Mouse (Mus musculus) testis, adult 2 months (tissue): Measurements from ENCODE around the gene Thra.

Experiments used
- CTCF ChIP-seq: fragments of 200-500 bp; IDR thresholded peaks from 2 replicates; pipeline ENCODE4 v1.5.1; 2012; ENCODE audit warnings: low read depth, mild to moderate bottlenecking, inconsistent platforms, low read length, moderate library complexity; ENCODE audit not compliant: control insufficient read depth, insufficient read depth, insufficient replicate concordance
- POLR2A ChIP-seq: fragments of 200-500 bp; IDR thresholded peaks from 2 replicates; pipeline ENCODE4 v1.6.1; 2012; ENCODE audit warnings: low read depth, mild to moderate bottlenecking, inconsistent platforms, low read length, moderate library complexity; ENCODE audit not compliant: control insufficient read depth

DNA sequence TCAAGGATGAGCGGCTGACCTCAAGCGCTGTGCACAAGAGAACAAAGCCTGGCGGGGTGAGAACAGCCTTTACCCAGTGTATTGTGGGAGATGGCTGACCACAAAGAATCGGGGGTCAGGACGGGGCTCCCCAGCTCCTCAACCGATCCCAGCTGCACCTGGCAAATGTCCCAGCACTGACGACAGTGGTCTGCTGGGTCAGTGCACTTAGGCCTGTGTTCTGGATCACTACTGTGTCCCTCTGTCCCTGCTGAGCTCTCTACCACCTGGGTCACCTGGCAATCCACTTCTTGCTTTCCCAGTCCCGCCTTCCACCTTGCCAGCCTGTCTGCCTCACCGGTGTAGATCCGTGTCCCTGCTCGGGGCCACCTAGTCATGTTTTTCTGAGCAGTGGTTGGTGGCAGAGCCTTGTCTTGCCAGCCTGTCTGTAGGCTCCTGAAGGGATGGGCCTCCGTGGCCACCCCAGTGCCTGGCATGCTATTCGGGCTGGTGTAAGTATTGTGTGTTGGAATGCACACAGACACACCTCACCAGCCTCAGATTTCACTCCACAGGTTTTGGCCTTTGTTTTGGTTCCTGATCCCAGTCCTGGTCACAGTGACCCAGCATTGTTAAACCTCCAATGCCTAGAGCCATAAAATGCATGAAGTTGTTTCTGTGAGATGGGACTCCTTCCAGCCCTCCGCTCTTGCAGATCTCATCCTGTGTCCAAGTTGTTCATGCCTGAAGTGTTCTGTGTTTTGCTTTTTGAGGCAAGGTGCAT lies 43.8 kb upstream of the Thra start:
- TF ChIP-seq CTCF (no peak), POLR2A (no peak)
